Mouse (Mus musculus): Measurements from ENCODE around the gene Msi1. TPM values are rescaled to one million over a fixed set of nuclear protein-coding genes. Genes with fewer than 3 reads are reported as not detected.

Gene Msi1
- polyA plus RNA-seq, 1 experiment from 2014 or later, result 211 TPM

- no peaks in the 10 kb centered on the region for H3K36me3 ChIP-seq
- no peaks in the 10 kb centered on the region for H3K27me3 ChIP-seq
- no peak overlapping the region for H3K27ac ChIP-seq (replicated peaks)
- no peak for ATAC-seq (ENCODE audit: low FRiP score, low read depth)
- no peaks in the 10 kb centered on the region for H3K4me1 ChIP-seq
- H3K9ac ChIP-seq (replicated peaks), result no peak overlapping the region
- H3K9me3 ChIP-seq, result no peaks in the 10 kb centered on the region
- H3K4me2 ChIP-seq (replicated peaks), result no peak overlapping the region
- no peak overlapping the region for H3K4me3 ChIP-seq
- 63% methylated on average over 9 of the region's 9 CpGs for WGBS
Measured at GRCm38 (mm10) chr5:115498307-115499240, 69.2 kb downstream of the Msi1 start.

- Histone ChIP-seq H3K27ac (replicated peaks) (no peak overlapping the region), H3K4me3 (no peak overlapping the region), H3K27me3 (no peaks in the 10 kb centered on the region), H3K4me2 (replicated peaks) (no peak overlapping the region), H3K9me3 (no peaks in the 10 kb centered on the region), H3K36me3 (no peaks in the 10 kb centered on the region), H3K9ac (replicated peaks) (no peak overlapping the region), H3K4me1 (no peaks in the 10 kb centered on the region)
- ATAC-seq (ENCODE audit: low FRiP score, low read depth), result no peak
- WGBS, result 89% methylated on average over 12 of the region's 12 CpGs
Measured at GRCm38 (mm10) chr5:115500383-115500935, 71.1 kb downstream of the Msi1 start.

GRCm38 (mm10) chr5:115503035-115503434 lies 73.6 kb downstream of the Msi1 start:
- no peak for ATAC-seq (ENCODE audit: low FRiP score, low read depth)
- no peaks in the 10 kb centered on the region for H3K9me3 ChIP-seq
- no peak overlapping the region for H3K27ac ChIP-seq (replicated peaks)
- H3K4me2 ChIP-seq (replicated peaks), result no peak overlapping the region
- WGBS, result 65% methylated on average over 12 of the region's 12 CpGs
- peaks cover 12% of the 10 kb centered on the region for H3K4me1 ChIP-seq
- H3K9ac ChIP-seq (replicated peaks), result no peak overlapping the region
- no peak overlapping the region for H3K4me3 ChIP-seq
- H3K27me3 ChIP-seq, result peaks cover 8% of the 10 kb centered on the region; the same call in 1 of the 2 replicates
- no peaks in the 10 kb centered on the region for H3K36me3 ChIP-seq

Other genes with a start within 250 kb of the Msi1 start
- 2.3 and 3.6 TPM in 2 replicates for gene Cabp1, start 235.2 kb upstream of the Msi1 start, polyA plus RNA-seq (2016; fragmentation: Nextera tagmentation; extraction: Ambion mirVana)
- gene Pop5, start 193.8 kb upstream of the Msi1 start, polyA plus RNA-seq (2016; fragmentation: Nextera tagmentation; extraction: Ambion mirVana), result 76.7 and 79.0 TPM in 2 replicates
- 196 and 208 TPM in 2 replicates for gene Rnf10, start 156.7 kb upstream of the Msi1 start, polyA plus RNA-seq (2016; fragmentation: Nextera tagmentation; extraction: Ambion mirVana)
- 48.5 and 52.8 TPM in 2 replicates for gene Coq5, start 149.9 kb upstream of the Msi1 start, polyA plus RNA-seq (2016; fragmentation: Nextera tagmentation; extraction: Ambion mirVana)
- gene Dynll1, start 128.6 kb upstream of the Msi1 start, polyA plus RNA-seq (2016; fragmentation: Nextera tagmentation; extraction: Ambion mirVana), result 1,312 and 1,433 TPM in 2 replicates
- gene Srsf9, start 102.4 kb upstream of the Msi1 start, polyA plus RNA-seq (2016; fragmentation: Nextera tagmentation; extraction: Ambion mirVana), result 346 and 358 TPM in 2 replicates
- 39.7 and 43.6 TPM in 2 replicates for gene Gatc, start 88.4 kb upstream of the Msi1 start, polyA plus RNA-seq (2016; fragmentation: Nextera tagmentation; extraction: Ambion mirVana)
- 50.8 and 57.3 TPM in 2 replicates for gene Triap1, start 88.4 kb upstream of the Msi1 start, polyA plus RNA-seq (2016; fragmentation: Nextera tagmentation; extraction: Ambion mirVana)
- gene Cox6a1, start 80.6 kb upstream of the Msi1 start, polyA plus RNA-seq (2016; fragmentation: Nextera tagmentation; extraction: Ambion mirVana), result 768 and 803 TPM in 2 replicates
- not detected in 2 replicates for gene Pla2g1b, start 36.7 kb downstream of the Msi1 start, polyA plus RNA-seq (2016; fragmentation: Nextera tagmentation; extraction: Ambion mirVana)
- 24.2 and 26.2 TPM in 2 replicates for gene Sirt4, start 55.1 kb downstream of the Msi1 start, polyA plus RNA-seq (2016; fragmentation: Nextera tagmentation; extraction: Ambion mirVana)
- 24.0 and 27.2 TPM in 2 replicates for gene Pxn, start 77.1 kb downstream of the Msi1 start, polyA plus RNA-seq (2016; fragmentation: Nextera tagmentation; extraction: Ambion mirVana)
- 863 and 871 TPM in 2 replicates for gene Rplp0, start 129.9 kb downstream of the Msi1 start, polyA plus RNA-seq (2016; fragmentation: Nextera tagmentation; extraction: Ambion mirVana)
- 63.1 and 65.3 TPM in 2 replicates for gene Gcn1l1, start 135.7 kb downstream of the Msi1 start, polyA plus RNA-seq (2016; fragmentation: Nextera tagmentation; extraction: Ambion mirVana)
- gene Rab35, start 202.3 kb downstream of the Msi1 start, polyA plus RNA-seq (2016; fragmentation: Nextera tagmentation; extraction: Ambion mirVana), result 17.5 and 18.6 TPM in 2 replicates